Mouse (Mus musculus) left cerebral cortex, postnatal 25 days (tissue): ENCODE data around the gene Chst10. TPM values are rescaled to one million over a fixed set of nuclear protein-coding genes. Genes with fewer than 3 reads are reported as not detected.

Source experiments
- DNase-seq, 2 experiments: peaks; one replicate each; pipeline ENCODE4 v3.0.0; 2022; ENCODE audit warnings: low spot score in 2 of 2, mixed read lengths in 1 of 2
- intact Hi-C: fragments of 180-260 bp; cut with DNase I; formaldehyde crosslinking; loops from one replicate; pipeline ENCODE4 v1.15.1; 2025
- total RNA-seq, 2 experiments: library from RNA; stranded (reverse); gene quantifications; 2 replicates each; pipeline ENCODE4 v1.2.3; 2021

Chst10 gene
- total RNA-seq, 2 experiments from 2014 or later = 62.0 to 67.5 TPM

DNA sequence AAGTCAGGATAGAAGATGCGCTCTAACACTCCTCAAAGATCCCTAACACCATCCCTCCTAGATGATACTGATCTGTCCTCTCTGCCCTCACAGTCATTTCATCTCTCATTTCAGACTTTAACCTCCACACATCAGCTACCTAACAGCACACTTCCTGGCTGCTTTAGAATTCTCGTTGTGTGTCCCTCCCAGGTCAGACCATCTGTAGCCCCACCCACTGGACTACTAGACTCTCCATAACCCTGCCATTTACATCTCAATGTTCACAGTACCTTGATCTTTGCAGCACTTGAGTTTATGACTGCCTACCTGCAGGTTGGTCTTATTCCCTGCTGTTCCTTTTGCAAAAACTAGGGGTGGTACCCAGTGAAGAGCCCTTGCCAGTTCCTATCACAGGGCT lies 74.1 kb downstream of the Chst10 start:
- DNase-seq = no peak
- intact Hi-C loops = no loop called here

DNA sequence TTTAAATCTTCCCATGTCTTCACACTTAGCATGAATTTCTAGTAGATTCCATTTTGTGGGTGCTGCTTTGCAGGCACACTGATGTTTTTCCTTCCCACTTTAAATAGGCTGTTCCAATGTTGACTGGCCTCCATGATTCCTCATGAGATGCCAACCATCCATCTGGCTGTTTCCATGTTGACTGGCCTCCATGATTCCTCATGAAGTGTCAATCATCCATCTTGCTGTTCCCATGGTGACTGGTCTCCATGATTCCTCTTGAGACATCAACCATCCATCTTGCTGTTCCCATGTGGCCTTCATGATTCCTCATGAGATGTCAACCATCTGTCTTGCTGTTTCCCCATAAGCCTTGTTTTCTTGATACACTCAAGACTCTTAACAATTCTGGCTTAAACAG lies 78.3 kb downstream of the Chst10 start:
- intact Hi-C loops = no loop called here
- no peak for DNase-seq

DNA sequence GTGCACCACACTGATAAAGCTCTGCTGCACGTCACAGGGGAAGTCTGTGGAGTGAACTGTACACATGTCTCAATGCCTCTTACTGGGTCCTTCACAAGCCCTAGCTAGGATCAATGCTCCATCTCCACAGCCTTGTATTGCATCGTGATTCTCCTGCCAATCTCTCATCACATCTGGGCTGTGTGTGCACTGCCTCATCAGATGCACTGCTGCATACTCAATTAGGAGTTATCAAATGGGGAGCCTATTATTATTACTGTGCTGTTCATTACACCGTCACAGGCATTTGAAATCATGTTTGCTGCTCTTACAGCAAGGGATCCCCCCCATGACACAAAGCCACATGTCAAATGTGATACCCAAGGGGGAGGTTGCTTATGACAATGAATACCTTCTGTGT lies 80.3 kb downstream of the Chst10 start:
- no peak for DNase-seq
- intact Hi-C loops = no loop called here

DNA sequence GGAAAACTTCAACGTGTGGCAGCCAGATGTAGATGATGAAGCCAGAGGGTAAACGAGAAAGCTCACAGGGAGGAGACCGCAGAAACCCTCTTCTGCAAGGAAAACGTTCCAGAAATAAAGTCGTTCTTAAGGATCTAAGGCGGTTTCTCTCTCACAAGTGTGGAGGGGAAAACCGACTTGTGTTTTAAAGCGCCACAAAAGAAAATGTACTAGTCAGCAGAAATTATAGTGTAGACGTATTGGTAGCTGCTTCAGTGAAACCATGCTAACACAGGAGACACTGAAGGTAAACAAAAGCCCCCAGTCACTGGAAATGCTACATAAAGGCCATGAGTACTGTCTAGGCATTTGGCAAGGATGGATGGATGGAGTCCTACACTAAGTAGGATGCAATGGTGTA lies 80.7 kb downstream of the Chst10 start:
- DNase-seq = no peak

DNA sequence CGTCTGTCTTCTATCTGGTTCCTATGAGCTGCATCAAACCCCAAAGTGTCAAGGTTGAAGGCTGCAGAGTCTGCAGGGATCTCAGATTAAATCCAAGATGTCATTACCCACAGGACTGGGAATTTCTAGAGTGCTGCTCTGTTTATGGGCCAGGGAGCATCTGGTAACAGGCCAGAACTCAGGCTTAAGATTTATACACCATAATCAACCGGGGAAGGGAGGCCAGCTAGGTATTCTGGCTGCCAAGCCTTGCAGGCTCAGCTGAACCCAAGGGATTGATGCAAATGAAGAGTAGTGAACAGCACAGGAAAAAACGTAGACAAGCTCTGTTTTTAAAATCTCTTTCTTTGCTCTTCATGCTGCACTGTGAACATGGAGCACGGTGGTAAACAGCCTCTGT lies 81.7 kb downstream of the Chst10 start:
- intact Hi-C loops = no loop called here
- no peak for DNase-seq

More for the DNA sequence above, 80.7 kb downstream of the Chst10 start:
- intact Hi-C loops = no loop called here

Other genes starting within 250 kb of the Chst10 start
- 100 to 1,000 TPM in 1 of 2 experiments, 10 to 100 TPM in 1; 94.2 to 102 TPM for gene Aff3, start 233.2 kb downstream of the Chst10 start, total RNA-seq
- gene Lonrf2, start 61.5 kb downstream of the Chst10 start, total RNA-seq = 100 to 1,000 TPM; 120 to 121 TPM
- gene Nms, start 41.0 kb upstream of the Chst10 start, total RNA-seq = not detected
- gene Pdcl3, start 87.4 kb upstream of the Chst10 start, total RNA-seq = 10 to 100 TPM; 38.0 to 42.0 TPM